Mouse (Mus musculus) embryonic facial prominence, embryonic 15.5 days (tissue): ENCODE results near the gene Slc30a5. TPM values are rescaled to one million over a fixed set of nuclear protein-coding genes. Genes with fewer than 3 reads are reported as not detected.
"Not testable (repeated sequence)": the region's sequence is repeated elsewhere in the genome, so short reads cannot be mapped to it uniquely, and the experiment has no call there.

Experiments used
- ATAC-seq: fragments of 200-750 bp; cut with Nextera tagmentation; 2 replicates; pipeline ENCODE4 v1.8.0; 2017; ENCODE audit warnings: low read depth, moderate TSS enrichment; ENCODE audit not compliant: insufficient number of reproducible peaks, low FRiP score, low TSS enrichment
- H3K27ac ChIP-seq: fragments of 300-500 bp; sonication (generic); replicated peaks from 2 replicates; pipeline ENCODE4 v1.5.1; 2015; ENCODE audit warnings: mild to moderate bottlenecking, inconsistent platforms
- H3K27me3 ChIP-seq: fragments of 300-500 bp; sonication (generic); 2 replicates; pipeline ENCODE4 v1.6.1; 2015; ENCODE audit warnings: inconsistent platforms
- H3K36me3 ChIP-seq: fragments of 300-500 bp; sonication (generic); 2 replicates; pipeline ENCODE4 v1.6.1; 2015; ENCODE audit warnings: mild to moderate bottlenecking, inconsistent platforms
- H3K4me1 ChIP-seq: fragments of 300-500 bp; sonication (generic); 2 replicates; pipeline ENCODE4 v1.6.1; 2015; ENCODE audit warnings: inconsistent platforms
- H3K4me2 ChIP-seq: fragments of 300-500 bp; sonication (generic); replicated peaks from 2 replicates; pipeline ENCODE4 v1.6.1; 2015; ENCODE audit warnings: mild to moderate bottlenecking, inconsistent platforms
- H3K4me3 ChIP-seq: fragments of 300-500 bp; sonication (generic); replicated peaks from 2 replicates; pipeline ENCODE4 v1.5.1; 2015; ENCODE audit warnings: mild to moderate bottlenecking, inconsistent platforms
- H3K9ac ChIP-seq: fragments of 300-500 bp; sonication (generic); 2 replicates; pipeline ENCODE4 v1.6.1; 2015; ENCODE audit warnings: inconsistent platforms
- H3K9me3 ChIP-seq: fragments of 300-500 bp; sonication (generic); replicated peaks from 2 replicates; pipeline ENCODE4 v1.6.1; 2016; ENCODE audit warnings: inconsistent platforms
- WGBS: fragments of 180-500 bp; shearing (Covaris S2); methylation state at CpG from one replicate; pipeline ENCODE4 v1.1.7; 2015; 5-methylcytosine and 5-hydroxymethylcytosine counted together
- polyA plus RNA-seq: library from polyadenylated mRNA; unstranded; fragments of >200 nt; fragmentation: Nextera tagmentation; extraction: Ambion mirVana; gene quantifications from 2 replicates; pipeline ENCODE4 v1.2.1, GENCODE M21; 2015

The Slc30a5 gene
- polyA plus RNA-seq, 1 experiment from 2014 or later: 57.2 TPM

- Histone ChIP-seq H3K4me2 (no peak overlapping the region), H3K9me3 (no peaks in the 10 kb centered on the region), H3K4me3 (no peak overlapping the region), H3K9ac (no peak overlapping the region), H3K4me1 (no peaks in the 10 kb centered on the region), H3K27me3 (no peaks in the 10 kb centered on the region), H3K27ac (no peak overlapping the region), H3K36me3 (no peaks in the 10 kb centered on the region)
- 71% methylated on average over 6 of the region's 6 CpGs for WGBS
- ATAC-seq: no peak
These were observed 33.1 kb upstream of the Slc30a5 start for GRCm38 (mm10) chr13:100866311-100866710.

DNA sequence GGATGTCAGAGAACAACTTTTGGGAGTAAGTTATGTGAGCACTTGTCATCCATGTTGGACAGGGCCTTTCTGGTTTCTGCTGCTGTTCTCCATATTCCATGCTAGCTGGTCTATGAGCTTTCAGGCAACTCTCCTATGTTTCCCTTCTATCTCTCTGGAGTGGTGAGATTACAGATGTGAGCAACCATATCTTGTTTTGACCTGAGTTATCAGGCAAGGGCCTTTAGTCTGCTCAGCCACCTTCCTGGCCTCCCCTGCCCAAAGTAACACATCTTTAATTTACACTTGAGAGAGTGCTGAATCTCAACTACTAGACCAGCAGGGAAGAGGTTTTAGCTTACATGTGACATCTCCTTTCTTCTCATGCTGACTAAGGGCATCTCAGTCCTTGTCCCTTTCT is 32.5 kb upstream of the Slc30a5 start:
- no peaks in the 10 kb centered on the region for H3K9me3 ChIP-seq
- no peak for ATAC-seq
- H3K27ac ChIP-seq: no peak overlapping the region
- no peak overlapping the region for H3K4me3 ChIP-seq
- H3K27me3 ChIP-seq: no peaks in the 10 kb centered on the region
- H3K4me2 ChIP-seq: no peak overlapping the region
- H3K36me3 ChIP-seq: no peaks in the 10 kb centered on the region
- no peak overlapping the region for H3K9ac ChIP-seq
- H3K4me1 ChIP-seq: no peaks in the 10 kb centered on the region

GRCm38 (mm10) chr13:100863914-100864313 is 30.7 kb upstream of the Slc30a5 start:
- not testable (repeated sequence) for H3K27ac ChIP-seq, H3K9me3 ChIP-seq, H3K9ac ChIP-seq, H3K27me3 ChIP-seq, H3K4me1 ChIP-seq, ATAC-seq, H3K4me3 ChIP-seq, H3K4me2 ChIP-seq, H3K36me3 ChIP-seq
- 79% methylated on average over 1 of the region's 1 CpGs for WGBS

DNA sequence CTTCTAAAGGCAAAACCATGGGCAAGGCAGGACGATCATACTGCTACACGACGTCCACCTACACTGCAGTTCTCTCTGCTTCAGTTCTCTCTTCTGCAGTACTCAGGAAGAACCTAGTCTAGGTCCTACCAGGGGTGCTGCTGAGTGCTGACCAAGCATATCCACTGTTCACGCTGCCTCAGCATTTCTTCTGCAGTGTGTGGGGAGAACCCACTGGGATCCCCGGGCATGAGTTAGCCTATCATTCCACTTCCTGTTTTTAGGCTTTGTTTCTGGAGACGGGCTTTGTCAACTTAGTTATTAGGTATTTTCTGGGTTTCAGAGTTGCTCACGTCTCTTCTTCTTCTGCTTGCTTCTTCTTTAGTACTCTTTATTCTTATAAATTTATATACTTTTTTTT is 25.9 kb upstream of the Slc30a5 start:
- no peak overlapping the region for H3K27ac ChIP-seq
- no peak overlapping the region for H3K4me2 ChIP-seq
- no peaks in the 10 kb centered on the region for H3K9me3 ChIP-seq
- H3K4me1 ChIP-seq: no peaks in the 10 kb centered on the region
- no peak overlapping the region for H3K9ac ChIP-seq
- no peaks in the 10 kb centered on the region for H3K36me3 ChIP-seq
- no peak for ATAC-seq
- H3K4me3 ChIP-seq: no peak overlapping the region
- no peaks in the 10 kb centered on the region for H3K27me3 ChIP-seq
- WGBS: 63% methylated on average over 7 of the region's 7 CpGs

DNA sequence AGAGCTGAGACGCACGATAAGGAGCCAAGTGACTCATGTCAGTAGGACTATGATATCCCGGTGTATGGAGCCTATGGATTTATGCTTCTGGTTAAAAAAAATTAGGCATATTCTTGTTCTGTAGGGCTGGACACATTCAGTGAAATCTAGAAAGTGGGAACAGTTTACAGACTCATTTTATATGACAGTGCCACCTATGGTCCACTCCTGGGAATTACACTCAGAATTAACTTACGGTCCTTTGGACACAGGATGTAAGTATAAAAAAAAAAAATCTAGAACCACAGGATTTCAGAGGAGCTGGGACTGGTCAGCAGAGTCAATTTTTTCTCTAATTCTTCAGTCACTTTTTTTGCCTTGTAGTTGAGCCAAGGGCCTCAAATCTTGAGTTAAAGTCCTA is 20.9 kb upstream of the Slc30a5 start:
- H3K4me1 ChIP-seq: no peaks in the 10 kb centered on the region
- no peaks in the 10 kb centered on the region for H3K9me3 ChIP-seq
- no peak for ATAC-seq
- no peak overlapping the region for H3K9ac ChIP-seq
- H3K4me2 ChIP-seq: no peak overlapping the region
- no peak overlapping the region for H3K27ac ChIP-seq
- no peak overlapping the region for H3K4me3 ChIP-seq
- WGBS: 56% methylated on average over 4 of the region's 4 CpGs
- no peaks in the 10 kb centered on the region for H3K36me3 ChIP-seq
- no peaks in the 10 kb centered on the region for H3K27me3 ChIP-seq

DNA sequence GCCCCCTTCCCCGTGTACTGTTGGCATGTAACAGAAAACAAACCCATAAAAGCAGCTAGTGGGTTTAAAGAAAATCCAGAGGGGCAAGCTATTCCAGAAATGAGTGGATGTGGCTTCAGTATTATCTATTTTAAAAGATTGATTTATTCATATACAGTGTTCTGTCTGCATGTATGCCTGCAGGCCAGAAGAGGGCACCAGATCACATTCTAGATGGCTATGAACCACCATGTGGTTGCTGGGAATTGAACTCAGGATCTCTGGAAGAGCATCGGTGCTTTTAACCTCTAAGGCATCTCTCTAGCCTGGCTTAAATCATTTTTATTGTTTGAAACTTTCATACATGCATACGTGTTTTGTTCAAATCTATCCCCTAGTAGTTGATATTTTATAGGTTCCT is 19.9 kb upstream of the Slc30a5 start:
- no peaks in the 10 kb centered on the region for H3K27me3 ChIP-seq
- H3K4me3 ChIP-seq: no peak overlapping the region
- no peak for ATAC-seq
- 70% methylated on average over 3 of the region's 3 CpGs for WGBS
- no peaks in the 10 kb centered on the region for H3K4me1 ChIP-seq
- H3K4me2 ChIP-seq: no peak overlapping the region
- H3K9me3 ChIP-seq: no peaks in the 10 kb centered on the region
- H3K27ac ChIP-seq: no peak overlapping the region
- no peaks in the 10 kb centered on the region for H3K36me3 ChIP-seq
- no peak overlapping the region for H3K9ac ChIP-seq

GRCm38 (mm10) chr13:100849137-100849536 is 15.9 kb upstream of the Slc30a5 start:
- 94% methylated on average over 3 of the region's 3 CpGs for WGBS
- ATAC-seq: no peak
- H3K4me2 ChIP-seq: no peak overlapping the region

DNA sequence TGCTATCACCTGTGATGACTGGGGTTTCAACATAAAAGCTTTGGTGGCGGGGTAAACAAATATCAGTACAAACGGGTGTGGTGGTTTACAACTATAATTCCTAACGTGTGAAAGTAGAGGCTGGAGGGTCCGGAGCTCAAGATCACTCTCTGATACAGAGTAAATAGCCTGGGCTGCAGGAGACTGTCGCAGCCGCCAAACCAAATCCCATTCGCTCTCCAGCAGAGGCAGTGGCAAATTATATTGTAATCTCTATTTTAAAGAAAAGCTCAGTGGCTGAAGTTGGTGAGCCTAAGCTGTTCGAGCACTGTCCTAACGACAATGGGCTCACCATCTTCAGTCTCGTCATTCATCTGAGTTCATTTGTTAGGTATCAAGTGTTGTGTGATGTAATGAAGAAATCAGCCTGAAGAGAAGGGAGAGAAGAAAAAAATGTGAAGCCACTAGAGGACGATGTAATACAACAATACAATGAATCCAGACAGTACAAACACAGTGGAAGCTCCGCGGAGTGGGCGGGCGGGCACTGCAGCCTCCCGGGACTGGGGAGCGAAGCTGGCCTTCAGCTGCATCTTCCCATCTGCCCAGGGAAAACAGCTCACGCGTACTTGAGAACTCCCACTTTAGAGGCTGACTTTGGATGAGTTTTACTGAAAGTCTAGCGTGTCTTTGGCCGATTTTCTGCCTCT is 13.8 kb upstream of the Slc30a5 start:
- ATAC-seq: peak; percentile 72; the same call in 1 of the 2 replicates
- peak overlapping the region; percentile 20; the same call in 1 of the 2 replicates for H3K4me3 ChIP-seq

More at GRCm38 (mm10) chr13:100849137-100849536, 15.9 kb upstream of the Slc30a5 start:
- no peak overlapping the region for H3K4me3 ChIP-seq
- H3K36me3 ChIP-seq: no peaks in the 10 kb centered on the region
- no peak overlapping the region for H3K27ac ChIP-seq
- H3K9me3 ChIP-seq: no peaks in the 10 kb centered on the region
- no peak overlapping the region for H3K9ac ChIP-seq
- H3K27me3 ChIP-seq: no peaks in the 10 kb centered on the region
- 0 out of 2 replicates have a peak, but pooled peaks cover 6% of the 10 kb centered on the region for H3K4me1 ChIP-seq

GRCm38 (mm10) chr13:100846254-100846653 is 13.0 kb upstream of the Slc30a5 start:
- Histone ChIP-seq H3K36me3 (no peaks in the 10 kb centered on the region), H3K4me3 (no peak overlapping the region), H3K9ac (no peak overlapping the region), H3K4me2 (no peak overlapping the region), H3K4me1 (0 out of 2 replicates have a peak, but pooled peaks cover 6% of the 10 kb centered on the region), H3K27me3 (no peaks in the 10 kb centered on the region), H3K27ac (no peak overlapping the region), H3K9me3 (0 out of 2 replicates have a peak, but pooled peaks cover 5% of the 10 kb centered on the region)
- WGBS: 76% methylated on average over 8 of the region's 8 CpGs
- no peak for ATAC-seq

More for the DNA sequence above, 13.8 kb upstream of the Slc30a5 start:
- Histone ChIP-seq H3K9ac (no peak overlapping the region), H3K27ac (no peak overlapping the region), H3K27me3 (no peaks in the 10 kb centered on the region), H3K4me2 (peak overlapping the region; percentile 36), H3K36me3 (no peaks in the 10 kb centered on the region), H3K4me1 (0 out of 2 replicates have a peak, but pooled peaks cover 6% of the 10 kb centered on the region), H3K9me3 (0 out of 2 replicates have a peak, but pooled peaks cover 2% of the 10 kb centered on the region)
- 42% methylated on average over 21 of the region's 21 CpGs for WGBS

DNA sequence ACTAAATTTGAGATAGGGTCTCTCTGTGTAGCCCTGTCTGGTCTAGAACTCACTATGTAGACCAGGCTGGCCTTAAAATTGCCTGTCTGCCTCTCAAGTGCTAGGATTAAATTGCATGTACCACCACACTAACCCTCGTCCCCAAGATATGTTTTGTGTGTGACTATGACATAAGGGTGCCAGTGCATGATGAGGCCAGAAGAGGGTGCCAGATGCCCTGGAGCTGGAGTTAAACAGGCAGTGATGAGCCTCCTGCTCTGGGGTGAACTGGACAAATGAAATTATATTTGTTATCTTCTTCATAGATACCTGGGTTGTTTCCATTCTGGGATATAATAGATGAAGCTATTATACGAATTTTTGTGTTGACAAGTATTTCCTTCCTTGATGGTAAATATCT is 10.7 kb upstream of the Slc30a5 start:
- H3K4me3 ChIP-seq: no peak overlapping the region
- WGBS: 81% methylated on average over 2 of the region's 2 CpGs
- H3K9me3 ChIP-seq: 0 out of 2 replicates have a peak, but pooled peaks cover 5% of the 10 kb centered on the region
- no peak for ATAC-seq
- 0 out of 2 replicates have a peak, but pooled peaks cover 6% of the 10 kb centered on the region for H3K4me1 ChIP-seq
- H3K9ac ChIP-seq: no peak overlapping the region
- H3K27me3 ChIP-seq: no peaks in the 10 kb centered on the region
- no peak overlapping the region for H3K4me2 ChIP-seq
- H3K27ac ChIP-seq: no peak overlapping the region
- H3K36me3 ChIP-seq: no peaks in the 10 kb centered on the region

GRCm38 (mm10) chr13:100843016-100843725 is 9.9 kb upstream of the Slc30a5 start:
- H3K36me3 ChIP-seq: no peaks in the 10 kb centered on the region
- WGBS: 66% methylated on average over 7 of the region's 7 CpGs
- 0 out of 2 replicates have a peak, but pooled peaks cover 5% of the 10 kb centered on the region for H3K9me3 ChIP-seq
- no peak for ATAC-seq
- no peak overlapping the region for H3K4me2 ChIP-seq
- no peaks in the 10 kb centered on the region for H3K27me3 ChIP-seq
- H3K27ac ChIP-seq: no peak overlapping the region
- H3K9ac ChIP-seq: no peak overlapping the region
- H3K4me3 ChIP-seq: no peak overlapping the region
- 0 out of 2 replicates have a peak, but pooled peaks cover 6% of the 10 kb centered on the region for H3K4me1 ChIP-seq
